Mouse (Mus musculus) left cerebral cortex, adult 2 months (tissue): ENCODE measurements around the gene Pitpnm1. TPM values are rescaled to one million over a fixed set of nuclear protein-coding genes. Genes with fewer than 3 reads are reported as not detected.
A peak's percentile ranks its signal among the peaks of the same experiment; 100 is the strongest.
"Not testable (repeated sequence)": the region's sequence is repeated elsewhere in the genome, so short reads cannot be mapped to it uniquely, and the experiment has no call there.

Experiments
- DNase-seq, 2 experiments: peaks; one replicate each; pipeline ENCODE4 v3.0.0; 2021 to 2022; ENCODE audit warnings: low spot score in 2 of 2, mixed read lengths in 1 of 2; ENCODE audit errors: extremely low spot score in 1 of 2
- H3K27ac ChIP-seq: fragments of 200-600 bp; 2 replicates; pipeline ENCODE4 v1.8.1; 2022
- H3K4me3 ChIP-seq: fragments of 200-600 bp; 2 replicates; pipeline ENCODE4 v1.8.1; 2022
- CTCF ChIP-seq: fragments of 200-600 bp; IDR thresholded peaks from 2 replicates; pipeline ENCODE4 v1.8.1; 2022; ENCODE audit warnings: antibody characterized with exemption, mild to moderate bottlenecking, moderate library complexity
- intact Hi-C: fragments of 180-260 bp; cut with DNase I; formaldehyde crosslinking; loops from one replicate; pipeline ENCODE4 v1.15.1; 2025
- total RNA-seq, 2 experiments: library from RNA; stranded (reverse); gene quantifications; 2 replicates each; pipeline ENCODE4 v1.2.3; 2021

The Pitpnm1 gene
- total RNA-seq, 2 experiments from 2014 or later = 217 to 229 TPM

DNA sequence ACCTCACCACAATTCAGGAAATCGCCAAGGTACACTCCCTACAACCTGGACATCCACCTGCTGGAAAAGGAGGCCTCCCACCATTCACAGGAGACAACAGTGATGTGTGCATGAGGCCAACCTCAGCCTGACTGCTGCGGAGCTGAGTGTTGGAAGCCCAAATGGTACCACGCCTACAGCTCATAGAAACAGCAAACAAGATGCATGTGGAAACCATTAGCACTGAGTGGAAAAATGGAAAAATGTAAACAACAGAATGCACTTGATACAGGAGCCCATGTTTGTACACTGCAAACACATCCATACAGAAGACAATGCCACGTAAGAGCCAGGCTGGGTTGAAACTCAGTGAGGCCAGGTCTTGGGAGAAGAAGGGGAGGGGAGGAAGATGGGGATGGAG, 24.6 kb downstream of the Pitpnm1 start:
- TF ChIP-seq CTCF = no peak
- intact Hi-C loops = no loop called here
- no peak for DNase-seq
- H3K4me3 ChIP-seq = no peak overlapping the region
- no peak overlapping the region for H3K27ac ChIP-seq

DNA sequence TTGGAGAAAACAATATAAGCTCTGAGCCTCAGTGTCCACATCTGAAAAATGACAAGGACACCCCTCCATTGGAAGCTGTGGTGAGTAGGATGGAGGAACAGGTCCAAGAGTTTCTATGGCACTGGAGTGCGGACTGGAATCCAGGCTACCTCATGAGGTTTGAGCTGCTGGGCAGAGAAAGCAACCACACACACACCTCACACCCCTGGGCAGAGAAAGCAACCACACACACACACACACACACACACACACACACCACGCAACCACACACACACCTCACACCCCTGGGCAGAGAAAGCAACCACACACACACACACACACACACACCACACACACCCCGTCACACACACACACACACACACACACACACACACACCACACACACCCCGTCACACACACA, 25.5 kb downstream of the Pitpnm1 start:
- DNase-seq = not testable (repeated sequence)
- Histone ChIP-seq H3K4me3 (peak overlapping the region; percentile 25), H3K27ac (peak overlapping the region; percentile 55)
- intact Hi-C loops = loop anchor here (1.0 kb wide), 1 partner anchor 106 kb away; the partner anchor contains the start of gene Pold4

DNA sequence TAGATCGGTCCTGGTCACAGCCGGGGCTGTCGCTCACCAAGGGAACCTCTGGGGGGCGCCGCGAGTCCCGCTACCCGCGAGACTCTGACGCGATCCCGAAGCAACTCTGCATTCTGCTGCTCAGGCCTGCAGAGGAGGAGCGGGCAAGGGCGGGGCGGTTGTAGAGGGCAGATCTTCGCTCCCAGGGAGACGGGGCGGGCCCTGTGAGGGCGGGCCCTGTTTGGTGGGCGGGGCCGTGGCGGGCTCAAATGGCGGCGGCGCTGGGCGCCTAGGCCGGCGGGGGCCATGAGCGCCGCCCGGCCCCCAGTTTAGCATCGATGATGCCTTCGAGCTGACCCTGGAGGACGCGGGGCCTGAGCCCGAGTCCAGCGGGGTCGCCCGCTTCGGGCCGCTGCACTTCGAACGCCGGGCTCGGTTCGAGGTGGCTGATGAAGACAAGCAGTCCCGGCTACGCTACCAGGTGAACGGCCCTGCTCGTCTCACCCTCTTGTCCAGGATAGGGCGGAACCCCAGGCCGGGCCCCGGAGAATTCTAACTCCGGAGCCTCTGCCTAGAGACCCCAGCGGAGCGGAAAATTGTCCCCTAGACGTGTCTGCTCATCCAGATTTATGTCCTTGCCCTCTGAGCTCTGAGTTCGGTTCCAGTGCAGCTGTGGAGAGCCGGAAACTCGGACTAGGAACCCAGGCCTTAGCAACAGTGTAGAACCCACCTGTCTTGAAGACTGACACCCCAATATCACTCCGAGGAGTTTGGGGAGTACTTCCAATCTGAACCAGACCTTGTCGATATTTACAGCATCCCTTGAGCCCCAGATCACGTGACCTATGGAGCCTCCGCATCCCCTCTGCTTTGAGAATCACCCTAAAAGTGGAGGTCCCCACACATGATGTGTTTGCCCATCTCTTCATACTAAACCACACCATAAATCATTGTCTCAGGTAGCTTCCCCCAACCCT, 26.2 kb downstream of the Pitpnm1 start, which contains the start of gene Aip:
TSS of gene Aip (minus strand) at position 118 of the 956 bp plus-strand sequence.
- DNase-seq = peak; percentile 97 to 98
- peak; percentile 58 for TF ChIP-seq CTCF
- peak within 1 kb of the TSS; percentile 81 for H3K27ac ChIP-seq
- peak within 1 kb of the TSS; percentile 55 for H3K4me3 ChIP-seq
- intact Hi-C loops = loop anchor here (1.0 kb wide), 1 partner anchor 105 kb away; the partner anchor contains the start of gene Pold4

DNA sequence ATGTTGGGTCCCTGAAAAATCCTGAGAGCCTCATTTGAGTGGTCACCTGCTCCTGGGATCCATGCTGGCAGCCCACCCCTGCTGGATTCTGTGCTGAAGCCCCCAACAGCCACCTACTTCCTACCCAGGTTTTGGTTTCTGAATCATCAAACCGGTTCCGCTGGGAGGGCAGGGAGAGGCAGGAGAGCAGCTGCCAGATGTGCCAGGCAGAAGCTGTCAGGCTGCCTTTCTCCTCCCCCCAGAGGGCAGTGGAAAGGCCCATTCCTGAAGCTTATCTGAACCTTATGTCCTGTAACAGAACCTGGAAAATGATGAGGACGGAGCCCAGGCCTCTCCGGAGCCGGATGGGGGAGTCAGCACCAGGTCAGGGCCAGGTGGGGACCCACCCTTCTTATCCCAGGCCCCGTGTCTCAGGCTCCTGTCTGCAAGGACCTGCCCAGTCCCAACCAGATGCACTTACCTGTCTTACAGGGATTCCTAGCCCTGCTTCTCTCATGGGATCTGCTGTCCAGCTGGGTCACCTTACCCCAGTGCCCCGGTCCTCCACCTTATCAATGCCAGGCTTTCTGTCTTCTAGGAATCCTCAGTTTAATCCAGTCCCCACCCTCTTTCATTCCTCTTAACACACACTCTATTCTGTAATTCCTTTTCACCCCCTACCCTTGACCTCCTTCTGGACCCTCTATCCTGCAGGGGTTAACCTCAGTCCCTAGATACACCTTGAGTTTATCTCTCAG, 27.1 kb downstream of the Pitpnm1 start:
- Histone ChIP-seq H3K4me3 (peak overlapping the region; percentile 55), H3K27ac (peak overlapping the region; percentile 81; the same call in 1 of the 2 replicates)
- no peak for DNase-seq
- no peak for TF ChIP-seq CTCF
- intact Hi-C loops = no loop called here

GRCm38 (mm10) chr19:4129462-4129861, 29.7 kb downstream of the Pitpnm1 start:
- no peak overlapping the region for H3K27ac ChIP-seq
- intact Hi-C loops = no loop called here
- no peak for TF ChIP-seq CTCF
- H3K4me3 ChIP-seq = no peak overlapping the region
- no peak for DNase-seq

- DNase-seq = no peak
- TF ChIP-seq CTCF = no peak
- intact Hi-C loops = no loop called here
Observed at GRCm38 (mm10) chr19:4130106-4130505, 30.3 kb downstream of the Pitpnm1 start.

DNA sequence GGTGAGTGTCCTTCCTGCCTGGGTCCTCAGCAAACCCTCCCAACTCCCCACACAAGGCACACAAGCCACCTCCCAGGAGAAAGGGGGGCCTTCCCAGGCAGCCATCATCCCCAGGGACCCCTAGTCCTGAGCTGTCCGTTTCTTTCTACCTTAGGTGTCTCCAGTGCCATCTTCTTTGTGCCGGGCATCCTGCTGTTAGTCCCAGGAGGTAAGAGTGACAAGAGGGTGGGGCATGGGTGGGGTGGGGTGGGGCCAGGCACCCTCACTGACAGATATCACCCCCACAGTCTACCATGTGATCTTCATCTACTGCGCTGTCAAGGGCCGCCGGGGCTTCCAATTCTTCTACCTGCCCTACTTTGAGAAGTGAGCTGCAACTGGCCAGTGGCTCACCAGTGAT, 31.3 kb downstream of the Pitpnm1 start:
- no peak for DNase-seq
- intact Hi-C loops = no loop called here
- Histone ChIP-seq H3K4me3 (no peak overlapping the region), H3K27ac (no peak overlapping the region)
- TF ChIP-seq CTCF = no peak

More at GRCm38 (mm10) chr19:4130106-4130505, 30.3 kb downstream of the Pitpnm1 start:
- no peak overlapping the region for H3K4me3 ChIP-seq
- no peak overlapping the region for H3K27ac ChIP-seq

DNA sequence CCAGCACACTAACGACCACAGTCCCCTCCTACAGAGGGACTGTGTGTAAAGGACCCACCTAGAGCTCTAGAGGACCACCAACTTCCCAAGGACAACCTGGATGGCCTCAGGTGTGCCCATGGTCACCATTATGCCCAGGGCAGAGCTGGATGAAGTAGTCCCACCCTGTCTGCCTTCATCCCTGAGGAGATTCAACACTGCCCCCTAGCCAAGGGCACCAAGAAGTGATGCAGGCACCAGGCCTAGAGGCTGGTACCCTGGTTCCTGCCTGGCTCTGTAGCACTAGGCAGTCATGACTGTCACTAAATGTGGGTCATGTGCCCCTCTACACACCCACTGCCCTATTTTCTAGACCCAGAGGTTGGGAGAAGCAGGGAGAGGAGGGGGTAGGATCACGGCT, 32.0 kb downstream of the Pitpnm1 start:
- DNase-seq = no peak
- Histone ChIP-seq H3K27ac (no peak overlapping the region), H3K4me3 (no peak overlapping the region)
- intact Hi-C loops = no loop called here
- peak; percentile 9; the same call in 1 of the 2 replicates for TF ChIP-seq CTCF

- no peak for DNase-seq
- H3K4me3 ChIP-seq = no peak overlapping the region
- no peak for TF ChIP-seq CTCF
- intact Hi-C loops = no loop called here
- H3K27ac ChIP-seq = no peak overlapping the region
Observed at GRCm38 (mm10) chr19:4134354-4134753, 34.6 kb downstream of the Pitpnm1 start.

DNA sequence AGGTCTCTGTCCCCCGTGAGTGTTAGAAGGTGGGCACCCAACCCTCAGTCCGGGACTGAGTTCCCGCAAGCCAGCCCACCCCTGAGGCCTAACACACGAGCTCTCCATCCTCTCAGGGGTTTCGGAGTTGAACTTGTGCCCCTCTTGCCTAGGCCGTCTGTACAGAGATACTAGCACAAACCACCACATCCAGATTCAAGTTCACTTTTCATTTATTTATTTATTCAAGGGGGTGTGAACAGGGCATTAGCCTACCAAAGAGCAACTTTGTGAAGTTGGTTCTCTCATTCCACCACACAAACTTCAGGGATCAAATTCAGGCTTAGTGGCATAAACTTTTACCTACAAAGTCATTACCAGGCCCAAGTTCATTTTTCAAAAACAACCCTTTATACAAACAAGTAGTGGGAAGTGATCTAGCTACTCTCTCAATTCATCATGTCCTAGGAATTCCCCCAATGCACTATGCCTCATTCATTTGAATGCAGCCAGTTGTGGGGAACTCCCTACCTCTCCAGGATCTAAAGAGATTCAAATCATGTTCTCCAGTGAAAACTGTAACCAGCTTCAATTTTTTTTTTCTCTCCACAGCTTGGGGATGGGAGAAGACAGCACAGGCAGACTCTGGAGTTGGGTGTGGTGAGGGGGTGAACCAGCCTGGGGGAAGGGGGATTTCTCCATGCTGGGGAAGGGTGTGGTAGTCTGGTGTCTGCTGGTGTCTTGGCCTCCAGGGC, 35.6 kb downstream of the Pitpnm1 start:
- not testable (repeated sequence) for H3K27ac ChIP-seq, DNase-seq, H3K4me3 ChIP-seq
- intact Hi-C loops = loop anchor here (5.0 kb wide), 1 partner anchor 118 kb away; no protein-coding TSS in a partner anchor

DNA sequence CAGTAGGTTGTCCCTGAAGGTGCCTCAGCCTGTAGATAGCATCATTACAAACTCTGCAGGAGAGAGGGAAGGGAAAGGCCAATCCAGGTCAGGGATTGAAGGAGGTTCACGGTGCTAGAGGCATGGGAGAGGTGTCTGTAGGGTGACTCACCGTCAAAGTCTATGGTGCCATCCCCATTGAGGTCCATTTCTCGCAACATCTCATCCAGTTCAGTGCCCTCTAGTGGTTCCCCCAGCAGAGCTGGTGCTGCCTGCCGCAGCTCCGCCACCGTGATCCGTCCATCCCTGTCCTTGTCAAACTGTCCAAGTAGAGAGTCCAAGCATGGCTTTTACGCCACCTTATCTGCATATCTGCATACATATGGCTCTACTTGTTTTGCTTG, 36.2 kb downstream of the Pitpnm1 start:
- H3K4me3 ChIP-seq, DNase-seq, H3K27ac ChIP-seq: not testable (repeated sequence)
- TF ChIP-seq CTCF = peak; percentile 54; the same call in 1 of the 2 replicates
- intact Hi-C loops = loop anchor here (5.0 kb wide), 1 partner anchor 119 kb away; no protein-coding TSS in a partner anchor
